Mouse (Mus musculus): ENCODE data around the gene Arl10.
"Not testable (repeated sequence)": the region's sequence is repeated elsewhere in the genome, so short reads cannot be mapped to it uniquely, and the experiment has no call there.

Arl10 gene

DNA sequence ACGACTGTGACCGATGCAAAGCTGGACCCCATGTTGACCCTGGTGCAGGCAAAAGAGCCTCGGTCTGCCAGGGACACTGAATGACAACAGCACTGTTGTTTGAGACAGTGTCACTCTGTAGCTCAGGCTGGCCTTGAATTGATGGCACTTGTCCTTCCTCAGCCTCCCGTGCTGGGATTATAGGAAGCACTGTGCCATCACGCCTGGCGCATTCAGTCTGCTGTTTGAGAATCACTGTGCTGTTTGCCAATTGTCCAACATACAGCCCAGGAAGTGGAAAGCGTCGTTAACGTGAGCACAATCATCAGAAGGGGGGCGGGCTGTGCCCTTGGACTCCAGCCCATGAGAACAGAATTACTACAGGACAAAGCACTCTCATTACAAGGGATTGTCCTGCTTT lies 7.3 kb downstream of the Arl10 start:
- DNase-seq (ENCODE audit: low read depth, low spot score), result no peak

DNA sequence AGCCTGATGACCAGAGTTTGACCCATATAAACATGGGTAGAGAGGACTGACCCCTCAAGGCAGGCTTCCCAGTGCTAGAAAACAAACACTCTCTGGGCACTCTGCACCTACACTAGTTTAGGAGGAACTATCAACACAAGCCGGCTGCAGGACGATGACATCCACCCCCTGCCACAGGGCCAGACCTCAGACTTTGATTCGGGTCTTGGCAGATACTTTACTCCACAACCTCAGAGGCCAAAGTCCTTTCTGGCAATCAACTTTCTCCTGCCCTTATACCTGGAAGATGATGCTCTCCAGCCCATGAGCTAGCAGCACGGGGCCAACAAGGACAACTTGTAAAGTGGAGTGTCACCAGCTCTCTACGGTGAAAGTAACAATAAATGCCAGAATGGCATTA lies 8.0 kb downstream of the Arl10 start:
- DNase-seq (ENCODE audit: low read depth, low spot score), result no peak

- DNase-seq (ENCODE audit: low read depth, low spot score), result no peak
Observed at GRCm38 (mm10) chr13:54585831-54586230, 11.0 kb downstream of the Arl10 start.

DNA sequence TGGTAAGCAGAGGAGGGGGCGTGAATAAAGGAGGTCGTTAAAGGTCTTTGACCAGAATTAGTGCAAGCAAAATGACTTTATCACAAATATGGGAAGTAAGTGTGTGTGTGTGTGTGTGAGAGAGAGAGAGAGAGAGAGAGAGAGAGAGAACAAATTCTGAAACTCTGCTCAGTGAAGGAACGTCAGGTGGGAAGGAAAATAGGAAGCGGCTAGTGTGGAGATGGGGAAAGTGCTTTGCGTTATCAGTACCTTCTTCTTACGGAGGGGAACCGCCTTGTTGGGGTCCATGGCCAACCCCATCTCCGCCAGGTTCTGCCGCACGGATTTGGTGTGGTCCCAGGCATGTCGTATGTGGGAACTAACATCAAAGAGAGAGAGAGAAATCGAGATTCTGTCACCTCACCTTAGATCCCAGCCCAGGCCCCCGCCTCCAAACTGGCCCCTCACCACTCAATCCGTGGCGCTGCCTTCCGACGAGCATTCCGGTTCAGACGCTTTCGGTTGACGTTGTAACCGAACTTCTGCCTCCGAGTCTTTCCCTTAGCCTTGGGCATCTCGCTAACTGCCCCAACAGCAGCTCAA lies 14.7 kb downstream of the Arl10 start:
- DNase-seq (ENCODE audit: low read depth, low spot score), result no peak

DNA sequence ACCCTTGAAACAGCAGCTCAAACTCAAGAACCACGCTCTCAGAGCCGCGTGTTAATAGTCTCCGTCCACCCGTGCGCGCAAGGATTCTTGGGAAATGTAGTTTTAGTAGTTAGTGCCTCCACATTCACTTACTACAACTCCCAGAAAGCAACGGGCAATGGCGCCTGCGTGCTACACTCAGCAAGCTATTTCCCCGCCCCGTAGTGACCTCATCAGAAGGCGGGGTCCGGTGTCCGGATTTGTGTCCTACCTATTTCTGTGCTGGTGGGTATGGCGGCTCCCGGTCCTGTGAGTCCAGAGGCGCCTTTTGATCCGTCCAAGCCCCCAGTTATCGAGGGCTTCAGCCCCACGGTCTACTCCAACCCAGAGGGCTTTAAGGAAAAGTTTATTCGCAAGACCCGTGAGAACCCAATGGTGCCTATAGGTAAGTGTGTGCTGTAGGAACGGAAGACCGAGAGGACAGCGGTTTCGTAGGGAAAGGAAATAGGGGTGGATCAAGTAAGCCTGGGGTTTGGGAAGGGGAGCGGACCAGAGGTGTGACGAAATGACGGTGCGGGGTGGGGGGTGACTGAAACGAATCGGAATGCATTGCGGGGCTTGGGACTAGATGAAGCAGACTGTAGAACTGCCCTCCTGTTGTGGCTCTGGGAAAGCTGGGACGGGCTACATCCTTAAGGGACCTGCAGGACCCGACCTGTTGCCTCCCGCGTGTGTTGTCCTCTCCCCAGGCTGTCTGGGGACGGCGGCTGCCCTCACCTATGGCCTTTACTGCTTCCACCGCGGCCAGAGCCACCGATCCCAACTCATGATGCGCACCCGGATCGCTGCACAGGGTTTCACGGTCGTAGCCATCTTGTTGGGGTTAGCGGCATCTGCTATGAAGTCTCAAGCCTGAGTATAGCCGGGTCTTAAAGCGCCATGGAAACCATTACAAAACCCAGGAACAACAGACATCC lies 15.5 kb downstream of the Arl10 start, which contains the start of the genes Nop16 and Higd2a:
Nop16 (minus strand) TSS at position 95 of the 956 bp plus-strand sequence.
Higd2a (plus strand) TSS at position 212 of the 956 bp plus-strand sequence.
- peak; percentile 96 for DNase-seq (ENCODE audit: low read depth, low spot score)

GRCm38 (mm10) chr13:54591776-54592356 lies 17.1 kb downstream of the Arl10 start:
- no peak for DNase-seq (ENCODE audit: low read depth, low spot score)

- DNase-seq (ENCODE audit: low read depth, low spot score), result no peak
Observed at GRCm38 (mm10) chr13:54593617-54594016, 18.8 kb downstream of the Arl10 start.

- no peak for DNase-seq (ENCODE audit: low read depth, low spot score)
Observed at GRCm38 (mm10) chr13:54596107-54596690, 21.4 kb downstream of the Arl10 start.

- DNase-seq (ENCODE audit: low read depth, low spot score), result no peak
Observed at GRCm38 (mm10) chr13:54596870-54597269, 22.1 kb downstream of the Arl10 start.

DNA sequence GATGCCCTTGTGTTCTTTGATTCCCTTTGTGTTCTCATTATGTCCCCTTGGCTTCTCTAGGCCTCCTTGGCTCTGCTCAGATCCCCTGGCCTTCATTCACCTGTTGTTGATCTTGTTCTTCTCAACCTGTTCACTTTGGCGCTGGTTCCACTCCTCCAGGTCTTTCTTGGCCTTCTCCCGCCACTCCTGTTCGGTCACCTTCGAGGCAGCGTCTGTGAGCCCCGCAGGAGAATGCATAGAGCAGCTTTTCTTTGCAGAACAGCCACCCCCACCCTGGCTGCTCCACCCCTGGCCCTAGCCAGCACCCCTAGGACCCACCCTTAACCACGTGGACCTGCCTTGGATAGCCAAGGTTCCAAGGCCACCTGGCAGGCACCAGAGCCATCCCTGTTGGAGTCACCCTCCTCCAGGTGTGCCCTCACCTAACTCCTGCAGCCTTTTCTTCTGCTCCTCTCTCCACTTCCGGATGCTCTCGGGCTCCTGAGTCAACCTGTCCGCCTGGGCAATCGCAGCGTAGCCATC lies 23.9 kb downstream of the Arl10 start:
- no peak for DNase-seq (ENCODE audit: low read depth, low spot score)

DNA sequence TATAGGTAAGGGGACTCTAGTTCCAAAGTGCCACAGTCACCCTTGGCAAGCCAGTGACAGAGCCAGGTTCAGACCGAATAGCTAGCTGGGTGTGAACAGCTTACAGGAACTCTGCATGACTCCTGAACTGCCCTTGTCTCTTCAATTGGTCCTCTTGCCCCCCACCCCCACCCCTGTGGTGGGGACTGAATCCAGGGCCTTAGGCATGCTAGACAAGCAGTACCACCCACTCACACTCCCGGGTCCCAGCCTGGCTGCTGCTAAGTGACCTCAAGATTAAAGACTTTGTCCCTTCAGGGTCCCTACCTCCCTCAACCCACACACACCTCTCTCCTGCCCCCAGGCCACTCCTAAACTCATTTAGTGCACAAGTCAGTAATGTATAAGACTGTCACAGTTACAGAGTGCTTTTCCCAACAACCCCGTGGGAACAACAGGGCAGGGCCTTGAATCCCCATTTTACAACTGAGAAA lies 27.9 kb downstream of the Arl10 start:
- no peak for DNase-seq (ENCODE audit: low read depth, low spot score)

GRCm38 (mm10) chr13:54603501-54603900 lies 28.7 kb downstream of the Arl10 start:
- DNase-seq (ENCODE audit: low read depth, low spot score), result no peak

GRCm38 (mm10) chr13:54604221-54604620 lies 29.4 kb downstream of the Arl10 start:
- no peak for DNase-seq (ENCODE audit: low read depth, low spot score)

- peak; percentile 36 for DNase-seq (ENCODE audit: low read depth, low spot score)
Observed at GRCm38 (mm10) chr13:54605426-54605825, 30.6 kb downstream of the Arl10 start.

GRCm38 (mm10) chr13:54607204-54607603 lies 32.4 kb downstream of the Arl10 start:
- no peak for DNase-seq (ENCODE audit: low read depth, low spot score)

DNA sequence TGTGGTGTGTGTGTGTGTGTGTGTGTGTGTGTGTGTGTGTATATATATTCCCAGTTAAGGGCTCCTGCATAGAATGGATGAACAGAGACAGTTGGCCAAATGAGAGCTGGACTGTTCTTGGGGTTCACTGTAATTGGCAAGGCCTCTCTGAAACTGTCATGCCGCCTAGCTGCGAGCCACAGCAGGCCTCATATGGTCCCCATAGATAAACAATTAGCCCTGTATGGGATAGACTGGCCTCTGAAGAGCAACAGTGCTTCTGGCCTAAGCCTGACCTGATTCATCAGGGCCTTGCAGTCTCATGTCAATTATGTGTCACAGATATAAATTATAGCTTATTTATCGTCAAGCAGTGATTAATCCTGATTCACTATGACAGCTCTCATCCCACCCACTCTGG lies 33.2 kb downstream of the Arl10 start:
- no peak for DNase-seq (ENCODE audit: low read depth, low spot score)

DNA sequence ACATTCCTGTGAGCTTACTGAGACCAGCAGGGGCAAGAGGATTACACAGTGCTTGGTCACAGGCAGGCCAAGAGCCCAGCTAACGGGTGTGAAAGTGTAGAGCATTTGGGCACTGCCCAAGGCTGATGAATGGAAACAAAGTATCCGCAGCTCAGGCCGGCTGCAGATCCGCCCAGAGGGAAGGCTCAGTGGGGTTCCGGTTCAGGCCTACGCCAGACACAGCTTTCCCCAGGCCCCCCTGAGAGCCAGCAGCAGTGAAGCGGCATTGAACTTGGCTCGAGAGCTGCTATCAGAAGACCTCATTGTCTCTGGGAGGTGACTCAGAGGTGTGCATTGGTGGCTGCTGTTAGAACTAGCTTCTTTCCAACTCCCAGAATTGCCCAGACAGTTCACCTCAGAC lies 33.9 kb downstream of the Arl10 start:
- DNase-seq (ENCODE audit: low read depth, low spot score), result peak; percentile 44

DNA sequence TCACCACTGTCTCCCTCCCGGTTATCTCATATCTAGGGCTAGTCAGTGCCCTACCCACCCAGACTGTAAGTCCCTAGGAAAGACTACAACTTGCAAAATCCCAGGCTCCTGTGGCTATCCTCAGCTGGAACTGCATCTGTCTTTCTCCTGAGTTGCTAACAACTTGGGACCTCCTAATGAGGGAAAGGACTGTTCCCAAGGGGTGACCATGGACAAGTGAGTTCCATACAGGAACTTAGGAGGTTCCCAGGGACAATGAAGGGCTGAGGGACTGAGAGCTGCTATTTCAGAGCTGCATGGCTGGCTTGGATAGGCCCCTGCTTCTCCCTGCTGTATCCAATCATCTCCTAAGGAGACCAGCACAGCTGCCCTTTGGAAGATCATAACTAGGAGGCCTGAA lies 34.5 kb downstream of the Arl10 start:
- DNase-seq (ENCODE audit: low read depth, low spot score), result no peak

- DNase-seq (ENCODE audit: low read depth, low spot score), result peak; percentile 42
Observed at GRCm38 (mm10) chr13:54610613-54610971, 35.8 kb downstream of the Arl10 start.

DNA sequence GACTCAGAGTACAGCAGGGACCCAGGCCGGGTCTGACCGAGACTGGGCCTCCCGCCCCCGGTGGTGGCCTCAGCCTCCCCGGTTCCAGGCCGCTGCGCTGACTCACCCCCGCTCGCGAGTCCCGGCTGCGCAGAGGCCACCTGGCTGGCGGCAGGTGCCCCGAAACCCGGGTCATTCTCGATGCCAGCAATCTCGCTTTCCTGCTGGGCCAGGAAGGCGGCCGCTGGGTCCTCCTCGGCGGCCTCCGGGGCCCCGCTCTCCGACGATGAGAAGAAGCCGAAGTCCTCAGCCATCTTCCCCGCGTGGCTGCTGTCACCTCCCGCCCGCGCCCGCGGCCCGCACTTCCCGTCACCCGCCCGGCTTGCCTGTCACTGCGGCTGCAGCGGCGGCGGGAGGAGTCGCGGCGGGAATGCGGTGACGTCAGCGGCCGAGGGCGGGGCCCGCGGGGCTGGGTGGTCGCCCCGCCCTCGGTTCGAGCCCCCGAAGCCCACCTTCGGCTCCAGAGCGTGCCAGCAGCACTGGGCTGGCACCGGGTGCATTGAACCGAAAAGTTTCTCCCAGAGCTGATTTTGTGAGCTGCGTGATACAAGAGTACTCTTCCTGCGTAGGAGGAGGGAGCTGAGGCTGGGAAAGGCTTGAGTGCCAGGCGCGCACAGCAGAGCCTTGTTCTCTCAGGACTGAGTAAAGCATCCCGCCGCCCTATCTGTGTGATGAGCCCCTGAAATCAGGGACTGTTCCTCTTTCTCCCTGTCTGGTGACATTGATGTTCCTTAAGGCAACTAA lies 36.3 kb downstream of the Arl10 start, which contains the start of gene Cltb:
Cltb (minus strand) TSS at position 373 of the 783 bp plus-strand sequence.
- peak; percentile 51 for DNase-seq (ENCODE audit: low read depth, low spot score)

DNA sequence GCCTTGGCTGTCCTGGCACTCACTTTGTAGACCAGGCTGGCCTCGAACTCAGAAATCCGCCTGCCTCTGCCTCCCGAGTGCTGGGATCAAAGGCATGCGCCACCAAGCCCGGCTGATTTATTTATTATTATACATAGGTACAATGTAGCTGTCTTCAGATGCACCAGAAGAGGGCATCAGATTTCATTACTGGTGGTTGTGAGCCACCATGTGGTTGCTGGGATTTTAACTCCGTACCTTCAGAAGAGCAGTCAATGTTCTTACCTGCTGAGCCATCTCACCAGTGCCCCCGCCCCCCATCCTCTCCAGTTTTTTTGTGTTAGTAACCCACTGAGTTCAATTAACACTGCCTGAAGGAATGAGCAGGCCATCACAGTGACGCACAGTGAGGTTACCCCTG lies 38.3 kb downstream of the Arl10 start:
- not testable (repeated sequence) for DNase-seq (ENCODE audit: low read depth, low spot score)
